In genomic region chr1:51609295-51609694, GRCm38 (mm10) we compare ENCODE assay signal across 25 mouse cellular contexts.
"Had no signal": no experiment of that assay in that cellular context is flagged by ENCODE, and none has a peak within 500 bp of the region (broad histone marks: within the 10 kb centered on the region; RNA-seq: fewer than 3 reads in every experiment).

No protein-coding gene starts in this region.

- H3K27ac ChIP-seq: heart, adult 2 months; hindbrain, embryonic 10.5 days; hindbrain, embryonic 12.5 days; hindbrain, embryonic 14.5 days; layer of hippocampus, adult 2 months; left cerebral cortex, adult 2 months; limb, embryonic 10.5 days; limb, embryonic 12.5 days; liver, embryonic 13.5 days had no signal

- H3K36me3 ChIP-seq: hindbrain, embryonic 10.5 days; hindbrain, embryonic 12.5 days; limb, embryonic 10.5 days; limb, embryonic 12.5 days; liver, embryonic 13.5 days had no signal

- H3K9ac ChIP-seq: hindbrain, embryonic 12.5 days; hindbrain, embryonic 14.5 days; limb, embryonic 12.5 days; liver, embryonic 13.5 days had no signal

- H3K4me2 ChIP-seq: heart, embryonic 11.5 days; hindbrain, embryonic 12.5 days; hindbrain, embryonic 14.5 days; limb, embryonic 12.5 days; liver, embryonic 11.5 days; liver, embryonic 13.5 days had no signal

- H3K4me1 ChIP-seq: liver, embryonic 13.5 days had no signal

- DNase-seq: gastrocnemius, postnatal 14 days; gastrocnemius, postnatal 36 days; heart, adult 11 months; heart, adult 2 months; heart, postnatal 10 days; heart, postnatal 4 days; kidney, adult 18-20 months; kidney, adult 8-10 months; kidney, postnatal 10 days; kidney, postnatal 25 days; kidney, postnatal 4 days; liver; liver, embryonic 13.5 days had no signal

- H3K9me3 ChIP-seq: hindbrain, embryonic 10.5 days; hindbrain, embryonic 12.5 days; limb, embryonic 10.5 days; limb, embryonic 12.5 days; liver, embryonic 13.5 days had no signal

- ATAC-seq: hindbrain, embryonic 16.5 days; inflammation-experienced regulatory T-cells, adult 6 months; intestine, embryonic 16.5 days had no signal

- H3K27me3 ChIP-seq: hindbrain, embryonic 12.5 days; limb, embryonic 12.5 days; liver, embryonic 13.5 days had no signal

- H3K4me3 ChIP-seq: heart, adult 2 months; hindbrain, embryonic 10.5 days; hindbrain, embryonic 12.5 days; layer of hippocampus, adult 2 months; left cerebral cortex, adult 2 months; limb, embryonic 10.5 days; limb, embryonic 12.5 days; liver, embryonic 13.5 days had no signal
